Mouse (Mus musculus) bone marrow, adult 2 months (tissue): ENCODE data around the gene Cenpx.

Source experiments
- CTCF ChIP-seq: fragments of 200-500 bp; IDR thresholded peaks from 2 replicates; pipeline ENCODE4 v1.5.1; 2011; ENCODE audit warnings: low read length, control low read depth; ENCODE audit not compliant: control insufficient read depth, insufficient read depth
- POLR2A ChIP-seq: fragments of 200-500 bp; IDR thresholded peaks from 2 replicates; pipeline ENCODE4 v1.6.1; 2011; ENCODE audit warnings: low read depth, mild to moderate bottlenecking, control low read depth, low read length, borderline replicate concordance; ENCODE audit not compliant: control insufficient read depth

DNA sequence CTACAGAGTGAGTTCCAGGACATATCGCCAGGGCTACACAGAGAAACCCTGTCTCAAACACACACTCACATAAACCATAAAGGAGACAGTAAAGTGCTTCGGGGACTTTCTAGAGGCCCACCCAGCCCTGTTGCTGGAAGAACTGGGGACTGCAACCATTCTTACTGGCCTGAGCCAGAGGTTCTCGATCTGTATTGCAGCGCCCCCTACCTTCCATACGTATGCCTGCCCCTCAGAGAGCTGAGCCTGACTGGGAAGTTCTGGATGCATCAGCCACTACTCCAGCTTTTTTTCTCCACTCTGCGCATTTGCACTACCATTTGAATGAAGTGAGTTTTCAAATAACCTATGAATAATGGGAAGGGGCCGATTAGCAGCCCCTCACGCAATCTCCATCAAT lies 35.9 kb upstream of the Cenpx start:
- TF ChIP-seq CTCF: peak; percentile 81
- TF ChIP-seq POLR2A: no peak
